Mouse (Mus musculus): Measurements from ENCODE around the gene Ppp4r4.

- no peak for TF ChIP-seq GATA1 (IDR thresholded peaks at IDR 0.05; ENCODE audit: low read length)
- no peak for TF ChIP-seq TAL1 (IDR thresholded peaks at IDR 0.05; ENCODE audit: low read length)
Measured at GRCm38 (mm10) chr12:103598411-103598810, 66.3 kb downstream of the Ppp4r4 start.

Measured in erythroblast, embryonic 14.5 days (primary cell).